Mouse (Mus musculus): ENCODE results near the gene Prss43.
"Not testable (repeated sequence)": the region's sequence is repeated elsewhere in the genome, so short reads cannot be mapped to it uniquely, and the experiment has no call there.

- TF ChIP-seq CTCF (IDR thresholded peaks at IDR 0.05; ENCODE audit: insufficient read depth, low read length); POLR2A (IDR thresholded peaks at IDR 0.05; ENCODE audit: borderline replicate concordance, extremely low read depth, low read depth, low read length): not testable (repeated sequence)
Measured at GRCm38 (mm10) chr9:110820546-110820945, 5.9 kb upstream of the Prss43 start.

Data from lung, adult 2 months (tissue).